Mouse (Mus musculus) lung, embryonic 15.5 days (tissue): ENCODE measurements at regions not wholly inside any gene's neighbourhood (a gene's known extent, or its start where the extent isn't known, plus 50 kb on each side); places are given as distances from the start of the nearest gene placed in this dataset.

Source experiments
- ATAC-seq: fragments of 200-750 bp; cut with Nextera tagmentation; 2 replicates; pipeline ENCODE4 v1.8.0; 2017; ENCODE audit warnings: moderate number of reproducible peaks, borderline replicate concordance; ENCODE audit not compliant: low FRiP score, low TSS enrichment; ENCODE audit errors: extremely low read depth
- H3K27ac ChIP-seq: fragments of 300-500 bp; sonication (generic); 2 replicates; pipeline ENCODE4 v1.5.1; 2015; ENCODE audit warnings: moderate library complexity, mild to moderate bottlenecking, inconsistent platforms
- H3K27me3 ChIP-seq: fragments of 300-500 bp; sonication (generic); 2 replicates; pipeline ENCODE4 v1.6.1; 2015; ENCODE audit warnings: inconsistent platforms
- H3K36me3 ChIP-seq: fragments of 300-500 bp; sonication (generic); 2 replicates; pipeline ENCODE4 v1.6.1; 2015; ENCODE audit warnings: inconsistent platforms
- H3K4me1 ChIP-seq: fragments of 300-500 bp; sonication (generic); 2 replicates; pipeline ENCODE4 v1.6.1; 2015; ENCODE audit warnings: inconsistent platforms
- H3K4me2 ChIP-seq: fragments of 300-500 bp; sonication (generic); 2 replicates; pipeline ENCODE4 v1.6.1; 2015; ENCODE audit warnings: inconsistent platforms, mild to moderate bottlenecking, moderate library complexity
- H3K4me3 ChIP-seq: fragments of 300-500 bp; sonication (generic); 2 replicates; pipeline ENCODE4 v1.5.1; 2015; ENCODE audit warnings: mild to moderate bottlenecking, inconsistent platforms
- H3K9ac ChIP-seq: fragments of 300-500 bp; sonication (generic); 2 replicates; pipeline ENCODE4 v1.6.1; 2015; ENCODE audit warnings: inconsistent platforms
- H3K9me3 ChIP-seq: fragments of 300-500 bp; sonication (generic); 2 replicates; pipeline ENCODE4 v1.6.1; 2016; ENCODE audit warnings: inconsistent platforms
- WGBS: fragments of 180-500 bp; shearing (Covaris S2); methylation state at CpG from one replicate; pipeline ENCODE4 v1.1.7; 2015; 5-methylcytosine and 5-hydroxymethylcytosine counted together

- H3K4me3 ChIP-seq, result no peak overlapping the region
- H3K36me3 ChIP-seq, result no peaks in the 10 kb centered on the region
- H3K27me3 ChIP-seq, result no peaks in the 10 kb centered on the region
- H3K4me2 ChIP-seq, result no peak overlapping the region
- H3K4me1 ChIP-seq, result no peaks in the 10 kb centered on the region
- WGBS, result 74% methylated on average over 1 of the region's 1 CpGs
- H3K27ac ChIP-seq, result no peak overlapping the region
- H3K9me3 ChIP-seq, result no peaks in the 10 kb centered on the region
- no peak for ATAC-seq
- H3K9ac ChIP-seq, result no peak overlapping the region
These were observed 339.4 kb upstream of the Sox9 start for GRCm38 (mm10) chr11:112442639-112443038.

- no peaks in the 10 kb centered on the region for H3K27me3 ChIP-seq
- no peak overlapping the region for H3K4me3 ChIP-seq
- ATAC-seq, result no peak
- no peak overlapping the region for H3K9ac ChIP-seq
- no peaks in the 10 kb centered on the region for H3K36me3 ChIP-seq
- H3K9me3 ChIP-seq, result no peaks in the 10 kb centered on the region
- H3K4me1 ChIP-seq, result no peaks in the 10 kb centered on the region
- H3K27ac ChIP-seq, result no peak overlapping the region
- WGBS, result 66% methylated on average over 4 of the region's 4 CpGs
- H3K4me2 ChIP-seq, result no peak overlapping the region
These were observed 338.1 kb upstream of the Sox9 start for GRCm38 (mm10) chr11:112443890-112444289.

- WGBS, result 58% methylated on average over 5 of the region's 5 CpGs
- no peak overlapping the region for H3K4me2 ChIP-seq
- H3K4me3 ChIP-seq, result no peak overlapping the region
- no peak for ATAC-seq
- H3K9me3 ChIP-seq, result no peaks in the 10 kb centered on the region
- H3K4me1 ChIP-seq, result no peaks in the 10 kb centered on the region
- no peak overlapping the region for H3K9ac ChIP-seq
- H3K27ac ChIP-seq, result no peak overlapping the region
- H3K36me3 ChIP-seq, result no peaks in the 10 kb centered on the region
- H3K27me3 ChIP-seq, result no peaks in the 10 kb centered on the region
These were observed 332.4 kb upstream of the Sox9 start for GRCm38 (mm10) chr11:112449632-112450031.

- Histone ChIP-seq H3K9me3 (no peaks in the 10 kb centered on the region), H3K27me3 (no peaks in the 10 kb centered on the region), H3K36me3 (no peaks in the 10 kb centered on the region), H3K9ac (no peak overlapping the region), H3K27ac (no peak overlapping the region), H3K4me1 (no peaks in the 10 kb centered on the region), H3K4me2 (no peak overlapping the region), H3K4me3 (no peak overlapping the region)
- 33% methylated on average over 6 of the region's 6 CpGs for WGBS
- ATAC-seq, result no peak
These were observed 331.8 kb upstream of the Sox9 start for GRCm38 (mm10) chr11:112450227-112450626.

- Histone ChIP-seq H3K4me2 (no peak overlapping the region), H3K4me1 (no peaks in the 10 kb centered on the region), H3K9ac (no peak overlapping the region), H3K27ac (no peak overlapping the region), H3K36me3 (no peaks in the 10 kb centered on the region), H3K9me3 (no peaks in the 10 kb centered on the region), H3K27me3 (no peaks in the 10 kb centered on the region), H3K4me3 (no peak overlapping the region)
- 91% methylated on average over 2 of the region's 2 CpGs for WGBS
- no peak for ATAC-seq
These were observed 323.9 kb upstream of the Sox9 start for GRCm38 (mm10) chr11:112458075-112458474.

GRCm38 (mm10) chr11:112463121-112463520 lies 318.9 kb upstream of the Sox9 start:
- Histone ChIP-seq H3K9ac (no peak overlapping the region), H3K4me1 (no peaks in the 10 kb centered on the region), H3K36me3 (no peaks in the 10 kb centered on the region), H3K27me3 (no peaks in the 10 kb centered on the region), H3K4me2 (no peak overlapping the region), H3K27ac (no peak overlapping the region), H3K9me3 (no peaks in the 10 kb centered on the region), H3K4me3 (no peak overlapping the region)
- 64% methylated on average over 1 of the region's 1 CpGs for WGBS
- ATAC-seq, result no peak

- Histone ChIP-seq H3K9me3 (no peaks in the 10 kb centered on the region), H3K4me1 (no peaks in the 10 kb centered on the region), H3K27ac (no peak overlapping the region), H3K27me3 (no peaks in the 10 kb centered on the region), H3K4me2 (no peak overlapping the region), H3K36me3 (no peaks in the 10 kb centered on the region), H3K9ac (no peak overlapping the region), H3K4me3 (no peak overlapping the region)
- WGBS, result 58% methylated on average over 4 of the region's 4 CpGs
- ATAC-seq, result no peak; the same call in 1 of the 2 replicates
These were observed 317.6 kb upstream of the Sox9 start for GRCm38 (mm10) chr11:112464386-112464785.

GRCm38 (mm10) chr11:112470336-112470735 lies 311.7 kb upstream of the Sox9 start:
- H3K4me1 ChIP-seq, result no peaks in the 10 kb centered on the region
- ATAC-seq, result no peak

GRCm38 (mm10) chr11:112473237-112473636 lies 308.8 kb upstream of the Sox9 start:
- ATAC-seq, result no peak
- no peaks in the 10 kb centered on the region for H3K36me3 ChIP-seq
- no peak overlapping the region for H3K27ac ChIP-seq
- no peaks in the 10 kb centered on the region for H3K9me3 ChIP-seq
- 74% methylated on average over 7 of the region's 7 CpGs for WGBS
- no peak overlapping the region for H3K4me3 ChIP-seq
- no peaks in the 10 kb centered on the region for H3K4me1 ChIP-seq
- no peaks in the 10 kb centered on the region for H3K27me3 ChIP-seq
- no peak overlapping the region for H3K4me2 ChIP-seq
- H3K9ac ChIP-seq, result no peak overlapping the region

More at GRCm38 (mm10) chr11:112470336-112470735, 311.7 kb upstream of the Sox9 start:
- no peak overlapping the region for H3K4me2 ChIP-seq
- no peak overlapping the region for H3K4me3 ChIP-seq
- H3K36me3 ChIP-seq, result no peaks in the 10 kb centered on the region
- no peaks in the 10 kb centered on the region for H3K9me3 ChIP-seq
- H3K9ac ChIP-seq, result no peak overlapping the region
- H3K27me3 ChIP-seq, result no peaks in the 10 kb centered on the region
- 57% methylated on average over 3 of the region's 3 CpGs for WGBS
- no peak overlapping the region for H3K27ac ChIP-seq

GRCm38 (mm10) chr11:112473681-112474080 lies 308.3 kb upstream of the Sox9 start:
- no peaks in the 10 kb centered on the region for H3K9me3 ChIP-seq
- H3K27ac ChIP-seq, result no peak overlapping the region
- ATAC-seq, result no peak
- no peak overlapping the region for H3K9ac ChIP-seq
- WGBS, result 75% methylated on average over 6 of the region's 6 CpGs
- H3K4me2 ChIP-seq, result no peak overlapping the region
- no peaks in the 10 kb centered on the region for H3K36me3 ChIP-seq
- no peak overlapping the region for H3K4me3 ChIP-seq
- H3K4me1 ChIP-seq, result no peaks in the 10 kb centered on the region
- no peaks in the 10 kb centered on the region for H3K27me3 ChIP-seq

- Histone ChIP-seq H3K27ac (no peak overlapping the region), H3K4me3 (peak overlapping the region; percentile 20), H3K9me3 (no peaks in the 10 kb centered on the region), H3K9ac (no peak overlapping the region), H3K27me3 (no peaks in the 10 kb centered on the region), H3K4me1 (0 out of 2 replicates have a peak, but pooled peaks cover 4% of the 10 kb centered on the region), H3K36me3 (no peaks in the 10 kb centered on the region), H3K4me2 (peak overlapping the region; percentile 55)
- WGBS, result 58% methylated on average over 11 of the region's 11 CpGs
- no peak for ATAC-seq
These were observed 301.7 kb upstream of the Sox9 start for GRCm38 (mm10) chr11:112480360-112480759.

- Histone ChIP-seq H3K4me1 (no peaks in the 10 kb centered on the region), H3K9me3 (no peaks in the 10 kb centered on the region), H3K27ac (no peak overlapping the region), H3K27me3 (no peaks in the 10 kb centered on the region), H3K4me2 (no peak overlapping the region), H3K36me3 (no peaks in the 10 kb centered on the region), H3K4me3 (no peak overlapping the region), H3K9ac (no peak overlapping the region)
- ATAC-seq, result no peak
- 22% methylated on average over 5 of the region's 5 CpGs for WGBS
These were observed 280.2 kb upstream of the Sox9 start for GRCm38 (mm10) chr11:112501781-112502180.

GRCm38 (mm10) chr11:112519076-112519475 lies 262.9 kb upstream of the Sox9 start:
- Histone ChIP-seq H3K4me2 (no peak overlapping the region), H3K4me1 (no peaks in the 10 kb centered on the region), H3K4me3 (no peak overlapping the region), H3K27me3 (no peaks in the 10 kb centered on the region), H3K9ac (no peak overlapping the region), H3K27ac (no peak overlapping the region), H3K9me3 (no peaks in the 10 kb centered on the region), H3K36me3 (no peaks in the 10 kb centered on the region)
- 66% methylated on average over 8 of the region's 8 CpGs for WGBS
- ATAC-seq, result no peak
